In genomic region chr2:92813028-92813427, GRCm38 (mm10) we compare ENCODE assay signal across 11 mouse cellular contexts.
A peak's percentile ranks its signal among the peaks of the same experiment; 100 is the strongest.
DNase-seq lines count a peak whose midpoint lies in the region; ATAC-seq and TF ChIP-seq lines count a peak whose summit lies in the region.
"Had no signal": no experiment of that assay in that cellular context is flagged by ENCODE, and none has a peak within 500 bp of the region (broad histone marks: within the 10 kb centered on the region; RNA-seq: fewer than 3 reads in every experiment).

No protein-coding gene starts in this region.

- peak; percentile 21 to 24 for DNase-seq in heart, adult 18-20 months
- DNase-seq in lung, postnatal 25 days (ENCODE audit: low spot score) = peak; percentile 20
- DNase-seq in lung, postnatal 0 days (ENCODE audit: low spot score) = no peak
- DNase-seq in left cerebral cortex, adult 18-20 months (ENCODE audit: low spot score in 2 of 2) = peak; percentile 23 to 54
- peak; percentile 36 to 63 for DNase-seq in right cerebral cortex, postnatal 36 days (ENCODE audit: low spot score in 2 of 2)
- no peak for DNase-seq in spleen, postnatal 10 days (ENCODE audit: low spot score in 2 of 2)
- no peak for DNase-seq in ovary, postnatal 10 days (ENCODE audit: low spot score)
- DNase-seq: cerebellum, adult 11-12 months; kidney, adult 18-20 months had no signal

- WGBS in heart, embryonic 11.5 days (ENCODE audit: insufficient replicate concordance) = 66% methylated on average over 11 of the region's 11 CpGs
- 27% methylated on average over 11 of the region's 11 CpGs for WGBS in lung, postnatal 0 days

- no peak for ATAC-seq in heart, embryonic 11.5 days (replicated peaks; ENCODE audit: insufficient number of reproducible peaks, low FRiP score, low TSS enrichment)
- no peak for ATAC-seq in lung, postnatal 0 days

- no peak for TF ChIP-seq CTCF in lung, postnatal 0 days (IDR thresholded peaks at IDR 0.05)

- H3K9me3 ChIP-seq in heart, embryonic 11.5 days (replicated peaks; ENCODE audit: control insufficient read depth, low read length) = no peaks in the 10 kb centered on the region
- H3K9me3 ChIP-seq in lung, postnatal 0 days (ENCODE audit: low read length) = no peaks in the 10 kb centered on the region

- no peak for TF ChIP-seq EP300 in lung, postnatal 0 days (IDR thresholded peaks at IDR 0.05)

- no peak overlapping the region for H3K4me3 ChIP-seq in heart, embryonic 11.5 days (ENCODE audit: low read depth, low read length)
- no peak overlapping the region for H3K4me3 ChIP-seq in lung, postnatal 0 days (ENCODE audit: low read depth, low read length)
- H3K4me3 ChIP-seq: myocyte had no signal

- no peaks in the 10 kb centered on the region for H3K4me1 ChIP-seq in heart, embryonic 11.5 days (ENCODE audit: control insufficient read depth, insufficient read depth, low read length)
- H3K4me1 ChIP-seq in lung, postnatal 0 days (ENCODE audit: insufficient read depth, low read depth, low read length) = no peaks in the 10 kb centered on the region

- no peak overlapping the region for H3K27ac ChIP-seq in heart, embryonic 11.5 days (ENCODE audit: low read depth, low read length)
- H3K27ac ChIP-seq in lung, postnatal 0 days (ENCODE audit: low read length) = no peak overlapping the region

- no peaks in the 10 kb centered on the region for H3K36me3 ChIP-seq in heart, embryonic 11.5 days (ENCODE audit: control insufficient read depth, insufficient read depth, low read length)
- no peaks in the 10 kb centered on the region for H3K36me3 ChIP-seq in lung, postnatal 0 days (ENCODE audit: insufficient read depth, low read length)

- H3K4me2 ChIP-seq in heart, embryonic 11.5 days = no peak overlapping the region
- no peak overlapping the region for H3K4me2 ChIP-seq in lung, postnatal 0 days (replicated peaks; ENCODE audit: low read depth, low read length)

- H3K27me3 ChIP-seq in heart, embryonic 11.5 days (ENCODE audit: control insufficient read depth, insufficient read depth, low read length) = peaks cover 9% of the 10 kb centered on the region
- H3K27me3 ChIP-seq in lung, postnatal 0 days (replicated peaks; ENCODE audit: insufficient read depth, low read length) = no peaks in the 10 kb centered on the region

- no peak overlapping the region for H3K9ac ChIP-seq in heart, embryonic 11.5 days (ENCODE audit: low read depth, low read length)
- no peak overlapping the region for H3K9ac ChIP-seq in lung, postnatal 0 days (replicated peaks; ENCODE audit: low read depth)

Comparison
In these comparisons a context has a peak if more than half of its experiments do, and no peak if none do; other contexts are left out.
1. DNase-seq: peak in heart, adult 18-20 months (2 of 2), lung, postnatal 25 days (single experiment), left cerebral cortex, adult 18-20 months (2 of 2) and right cerebral cortex, postnatal 36 days (2 of 2); none in lung, postnatal 0 days (single experiment), spleen, postnatal 10 days (0 of 2) and ovary, postnatal 10 days (single experiment).